Mouse (Mus musculus): ENCODE data around the gene 4930453N24Rik.

DNA sequence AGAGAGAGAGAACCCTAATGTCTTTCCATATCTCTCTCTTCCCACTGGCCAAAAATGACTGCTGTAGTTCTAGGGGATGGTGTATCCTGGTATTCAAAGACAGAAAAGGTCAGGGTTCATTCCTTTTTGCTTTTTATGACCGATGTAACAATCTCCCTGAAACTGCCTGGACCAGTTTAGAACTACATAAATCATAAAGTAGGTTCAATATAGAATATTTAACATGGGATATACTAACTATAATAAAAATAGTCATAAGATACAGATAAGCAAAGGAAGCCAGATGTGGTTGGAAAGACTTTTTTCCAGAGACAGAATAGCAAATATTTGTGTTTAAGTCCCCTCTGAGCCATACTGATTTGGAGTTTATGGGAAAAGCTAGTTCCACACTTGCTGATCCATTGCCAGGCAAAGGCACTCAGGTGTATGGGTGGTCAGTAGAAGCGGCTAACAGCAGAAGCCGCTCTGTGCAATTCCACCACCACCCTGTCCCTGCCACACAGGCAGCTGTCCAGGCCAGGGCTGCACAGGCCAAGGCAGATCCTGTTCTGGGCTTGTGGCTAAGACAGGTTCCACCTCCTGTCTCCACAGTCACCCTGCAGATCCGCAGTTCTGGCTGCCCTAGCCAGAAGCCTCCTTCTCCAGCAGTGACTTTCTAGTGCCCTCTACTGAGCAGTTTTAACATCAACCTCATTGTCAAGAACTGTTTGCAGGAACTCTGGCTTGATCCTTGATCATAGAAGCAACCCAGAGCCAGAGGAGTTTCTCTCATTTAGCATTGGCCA, 47.5 kb downstream of the 4930453N24Rik start:
- TF ChIP-seq POLR2A (IDR thresholded peaks at IDR 0.05; ENCODE audit: borderline replicate concordance, low read depth, low read length) (no peak), CTCF (IDR thresholded peaks at IDR 0.05; ENCODE audit: low read depth, low read length) (no peak)
